Mouse (Mus musculus): Measurements from ENCODE around the gene Btg2. TPM values are rescaled to one million over a fixed set of nuclear protein-coding genes. Genes with fewer than 3 reads are reported as not detected.

The Btg2 gene
- polyA plus RNA-seq, 1 experiment from 2014 or later = 55.5 TPM

- peak overlapping the region; percentile 45; the same call in 1 of the 2 replicates for H3K27ac ChIP-seq (ENCODE audit: low read length)
- H3K4me1 ChIP-seq (ENCODE audit: control insufficient read depth, insufficient read depth, low read length) = peaks cover 17% of the 10 kb centered on the region
- 59% methylated on average over 9 of the region's 9 CpGs for WGBS
- no peak overlapping the region for H3K4me2 ChIP-seq (replicated peaks; ENCODE audit: low read depth, low read length)
- no peaks in the 10 kb centered on the region for H3K27me3 ChIP-seq (ENCODE audit: control insufficient read depth, insufficient read depth, low read length)
- ATAC-seq (ENCODE audit: insufficient number of reproducible peaks, insufficient read depth, low FRiP score, low read depth) = no peak
- H3K36me3 ChIP-seq (ENCODE audit: control insufficient read depth, insufficient read depth, low read length) = no peaks in the 10 kb centered on the region
- H3K9ac ChIP-seq (replicated peaks; ENCODE audit: low read depth, low read length) = no peak overlapping the region
- no peak overlapping the region for H3K4me3 ChIP-seq (ENCODE audit: low read depth, low read length)
- H3K9me3 ChIP-seq (ENCODE audit: control insufficient read depth, low read depth, low read length) = no peaks in the 10 kb centered on the region
Measured at GRCm38 (mm10) chr1:134055058-134055457, 23.9 kb downstream of the Btg2 start.

- Histone ChIP-seq H3K36me3 (ENCODE audit: control insufficient read depth, insufficient read depth, low read length) (no peaks in the 10 kb centered on the region), H3K4me1 (ENCODE audit: control insufficient read depth, insufficient read depth, low read length) (peaks cover 13% of the 10 kb centered on the region; the same call in 1 of the 2 replicates), H3K4me3 (ENCODE audit: low read depth, low read length) (no peak overlapping the region), H3K9me3 (ENCODE audit: control insufficient read depth, low read depth, low read length) (no peaks in the 10 kb centered on the region), H3K27ac (ENCODE audit: low read length) (no peak overlapping the region), H3K27me3 (ENCODE audit: control insufficient read depth, insufficient read depth, low read length) (no peaks in the 10 kb centered on the region), H3K4me2 (replicated peaks; ENCODE audit: low read depth, low read length) (no peak overlapping the region), H3K9ac (replicated peaks; ENCODE audit: low read depth, low read length) (no peak overlapping the region)
- ATAC-seq (ENCODE audit: insufficient number of reproducible peaks, insufficient read depth, low FRiP score, low read depth) = peak; percentile 51; the same call in 1 of the 2 replicates
- WGBS = 6% methylated on average over 6 of the region's 6 CpGs
Measured at GRCm38 (mm10) chr1:134053207-134053606, 25.7 kb downstream of the Btg2 start.

GRCm38 (mm10) chr1:134049542-134049941 is 29.4 kb downstream of the Btg2 start:
- Histone ChIP-seq H3K9me3 (ENCODE audit: control insufficient read depth, low read depth, low read length) (no peaks in the 10 kb centered on the region), H3K36me3 (ENCODE audit: control insufficient read depth, insufficient read depth, low read length) (no peaks in the 10 kb centered on the region)

GRCm38 (mm10) chr1:134048759-134049158 is 30.2 kb downstream of the Btg2 start:
- Histone ChIP-seq H3K4me2 (replicated peaks; ENCODE audit: low read depth, low read length) (no peak overlapping the region), H3K27me3 (ENCODE audit: control insufficient read depth, insufficient read depth, low read length) (no peaks in the 10 kb centered on the region), H3K9me3 (ENCODE audit: control insufficient read depth, low read depth, low read length) (no peaks in the 10 kb centered on the region), H3K4me3 (ENCODE audit: low read depth, low read length) (no peak overlapping the region), H3K9ac (replicated peaks; ENCODE audit: low read depth, low read length) (no peak overlapping the region), H3K27ac (ENCODE audit: low read length) (no peak overlapping the region), H3K4me1 (ENCODE audit: control insufficient read depth, insufficient read depth, low read length) (0 out of 2 replicates have a peak, but pooled peaks cover 6% of the 10 kb centered on the region), H3K36me3 (ENCODE audit: control insufficient read depth, insufficient read depth, low read length) (no peaks in the 10 kb centered on the region)
- no peak for ATAC-seq (ENCODE audit: insufficient number of reproducible peaks, insufficient read depth, low FRiP score, low read depth)
- WGBS = under 1% methylated on average over 5 of the region's 5 CpGs

More at GRCm38 (mm10) chr1:134049542-134049941, 29.4 kb downstream of the Btg2 start:
- Histone ChIP-seq H3K4me3 (ENCODE audit: low read depth, low read length) (no peak overlapping the region), H3K9ac (replicated peaks; ENCODE audit: low read depth, low read length) (no peak overlapping the region), H3K4me2 (replicated peaks; ENCODE audit: low read depth, low read length) (no peak overlapping the region), H3K4me1 (ENCODE audit: control insufficient read depth, insufficient read depth, low read length) (0 out of 2 replicates have a peak, but pooled peaks cover 6% of the 10 kb centered on the region), H3K27me3 (ENCODE audit: control insufficient read depth, insufficient read depth, low read length) (no peaks in the 10 kb centered on the region), H3K27ac (ENCODE audit: low read length) (no peak overlapping the region)
- no peak for ATAC-seq (ENCODE audit: insufficient number of reproducible peaks, insufficient read depth, low FRiP score, low read depth)
- 70% methylated on average over 6 of the region's 6 CpGs for whole genome bisulfite sequencing

DNA sequence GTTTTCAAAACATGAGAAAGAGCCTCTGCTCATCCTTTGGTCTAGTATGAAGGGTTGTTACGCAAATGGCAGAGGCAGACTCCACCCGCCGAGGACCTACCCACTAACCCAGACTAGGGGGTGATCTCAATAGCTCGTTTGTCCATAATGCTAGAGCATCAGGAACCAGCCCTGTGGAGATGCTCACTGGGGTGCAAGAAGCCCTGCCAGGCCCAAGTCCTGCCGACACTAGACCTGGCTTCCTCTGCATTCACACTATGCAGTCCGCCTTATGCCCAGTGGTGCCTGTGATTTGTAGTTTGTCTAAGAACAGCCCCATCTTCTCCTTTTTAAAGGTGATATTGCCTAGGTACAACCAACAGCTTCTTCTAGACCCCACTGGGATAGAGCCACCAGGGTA is 31.5 kb downstream of the Btg2 start:
- Histone ChIP-seq H3K9me3 (ENCODE audit: control insufficient read depth, low read depth, low read length) (no peaks in the 10 kb centered on the region), H3K27me3 (ENCODE audit: control insufficient read depth, insufficient read depth, low read length) (no peaks in the 10 kb centered on the region), H3K4me1 (ENCODE audit: control insufficient read depth, insufficient read depth, low read length) (peaks cover 6% of the 10 kb centered on the region; the same call in 1 of the 2 replicates), H3K4me3 (ENCODE audit: low read depth, low read length) (no peak overlapping the region), H3K27ac (ENCODE audit: low read length) (no peak overlapping the region), H3K4me2 (replicated peaks; ENCODE audit: low read depth, low read length) (no peak overlapping the region), H3K36me3 (ENCODE audit: control insufficient read depth, insufficient read depth, low read length) (no peaks in the 10 kb centered on the region), H3K9ac (replicated peaks; ENCODE audit: low read depth, low read length) (no peak overlapping the region)
- WGBS = 81% methylated on average over 6 of the region's 6 CpGs
- no peak for ATAC-seq (ENCODE audit: insufficient number of reproducible peaks, insufficient read depth, low FRiP score, low read depth)

- Histone ChIP-seq H3K4me2 (replicated peaks; ENCODE audit: low read depth, low read length) (peak overlapping the region; percentile 35), H3K9ac (replicated peaks; ENCODE audit: low read depth, low read length) (peak overlapping the region; percentile 10; the same call in 1 of the 2 replicates), H3K4me1 (ENCODE audit: control insufficient read depth, insufficient read depth, low read length) (peaks cover 6% of the 10 kb centered on the region; the same call in 1 of the 2 replicates), H3K9me3 (ENCODE audit: control insufficient read depth, low read depth, low read length) (no peaks in the 10 kb centered on the region), H3K36me3 (ENCODE audit: control insufficient read depth, insufficient read depth, low read length) (no peaks in the 10 kb centered on the region), H3K27ac (ENCODE audit: low read length) (no peak overlapping the region), H3K4me3 (ENCODE audit: low read depth, low read length) (no peak overlapping the region), H3K27me3 (ENCODE audit: control insufficient read depth, insufficient read depth, low read length) (no peaks in the 10 kb centered on the region)
- WGBS = 16% methylated on average over 23 of the region's 23 CpGs
- peak; percentile 26; the same call in 1 of the 2 replicates for ATAC-seq (ENCODE audit: insufficient number of reproducible peaks, insufficient read depth, low FRiP score, low read depth)
Measured at GRCm38 (mm10) chr1:134046387-134046786, 32.5 kb downstream of the Btg2 start.

DNA sequence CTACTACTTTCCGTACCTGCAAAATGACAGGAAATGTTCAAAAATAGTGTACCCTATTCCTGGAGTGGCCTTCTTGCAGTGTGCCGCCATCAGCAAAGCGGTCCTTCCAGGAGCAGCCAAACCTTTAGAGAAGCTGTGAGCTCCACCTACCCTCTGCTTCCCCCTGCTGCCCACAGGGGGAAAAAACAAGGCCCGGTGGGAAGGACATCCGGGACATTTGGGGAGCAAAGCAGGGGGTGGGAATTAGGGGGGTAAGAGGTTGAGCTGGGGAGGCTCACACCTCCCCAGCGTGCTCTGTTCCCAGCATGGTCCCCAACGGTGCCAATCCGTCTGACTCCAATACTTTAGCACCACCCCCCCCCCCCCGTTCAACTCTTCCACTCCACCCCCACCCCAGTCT is 32.9 kb downstream of the Btg2 start:
- ATAC-seq (ENCODE audit: insufficient number of reproducible peaks, insufficient read depth, low FRiP score, low read depth) = peak; percentile 76
- WGBS = 7% methylated on average over 9 of the region's 9 CpGs
- peak overlapping the region; percentile 10; the same call in 1 of the 2 replicates for H3K9ac ChIP-seq (replicated peaks; ENCODE audit: low read depth, low read length)
- peak overlapping the region; percentile 35 for H3K4me2 ChIP-seq (replicated peaks; ENCODE audit: low read depth, low read length)
- no peak overlapping the region for H3K4me3 ChIP-seq (ENCODE audit: low read depth, low read length)
- no peaks in the 10 kb centered on the region for H3K36me3 ChIP-seq (ENCODE audit: control insufficient read depth, insufficient read depth, low read length)
- peaks cover 6% of the 10 kb centered on the region; the same call in 1 of the 2 replicates for H3K4me1 ChIP-seq (ENCODE audit: control insufficient read depth, insufficient read depth, low read length)
- H3K27me3 ChIP-seq (ENCODE audit: control insufficient read depth, insufficient read depth, low read length) = no peaks in the 10 kb centered on the region
- H3K27ac ChIP-seq (ENCODE audit: low read length) = no peak overlapping the region
- H3K9me3 ChIP-seq (ENCODE audit: control insufficient read depth, low read depth, low read length) = no peaks in the 10 kb centered on the region

GRCm38 (mm10) chr1:134044805-134045204 is 34.1 kb downstream of the Btg2 start:
- 91% methylated on average over 6 of the region's 6 CpGs for WGBS

DNA sequence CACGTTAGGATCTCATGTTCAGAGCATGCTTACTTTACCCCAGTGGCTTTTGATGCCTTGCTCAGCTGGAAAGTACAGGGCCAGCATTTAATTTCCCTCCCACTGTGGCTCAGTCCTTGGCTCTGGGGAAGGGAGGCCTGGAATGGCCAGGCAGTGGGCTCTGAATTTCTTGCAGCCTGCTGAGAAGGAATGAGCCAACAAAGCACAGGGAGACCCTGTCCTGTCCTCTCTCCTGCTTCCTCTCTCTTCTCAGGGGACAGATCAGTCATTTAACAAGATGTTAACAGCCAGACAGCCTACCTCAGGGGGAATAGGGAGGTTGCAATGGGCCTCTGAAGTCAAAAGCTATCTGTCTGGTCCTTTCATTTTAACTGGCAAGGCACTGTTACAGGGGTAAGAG is 36.6 kb downstream of the Btg2 start:
- WGBS = 44% methylated on average over 1 of the region's 1 CpGs
- Histone ChIP-seq H3K4me2 (replicated peaks; ENCODE audit: low read depth, low read length) (no peak overlapping the region), H3K4me3 (ENCODE audit: low read depth, low read length) (no peak overlapping the region), H3K4me1 (ENCODE audit: control insufficient read depth, insufficient read depth, low read length) (peaks cover 7% of the 10 kb centered on the region), H3K27me3 (ENCODE audit: control insufficient read depth, insufficient read depth, low read length) (no peaks in the 10 kb centered on the region), H3K9ac (replicated peaks; ENCODE audit: low read depth, low read length) (no peak overlapping the region), H3K27ac (ENCODE audit: low read length) (no peak overlapping the region), H3K36me3 (ENCODE audit: control insufficient read depth, insufficient read depth, low read length) (no peaks in the 10 kb centered on the region), H3K9me3 (ENCODE audit: control insufficient read depth, low read depth, low read length) (no peaks in the 10 kb centered on the region)
- ATAC-seq (ENCODE audit: insufficient number of reproducible peaks, insufficient read depth, low FRiP score, low read depth) = no peak

More at GRCm38 (mm10) chr1:134044805-134045204, 34.1 kb downstream of the Btg2 start:
- H3K27me3 ChIP-seq (ENCODE audit: control insufficient read depth, insufficient read depth, low read length) = no peaks in the 10 kb centered on the region
- H3K9me3 ChIP-seq (ENCODE audit: control insufficient read depth, low read depth, low read length) = no peaks in the 10 kb centered on the region
- H3K4me3 ChIP-seq (ENCODE audit: low read depth, low read length) = no peak overlapping the region
- H3K4me2 ChIP-seq (replicated peaks; ENCODE audit: low read depth, low read length) = no peak overlapping the region
- ATAC-seq (ENCODE audit: insufficient number of reproducible peaks, insufficient read depth, low FRiP score, low read depth) = no peak
- peaks cover 6% of the 10 kb centered on the region; the same call in 1 of the 2 replicates for H3K4me1 ChIP-seq (ENCODE audit: control insufficient read depth, insufficient read depth, low read length)
- H3K36me3 ChIP-seq (ENCODE audit: control insufficient read depth, insufficient read depth, low read length) = no peaks in the 10 kb centered on the region
- no peak overlapping the region for H3K27ac ChIP-seq (ENCODE audit: low read length)
- no peak overlapping the region for H3K9ac ChIP-seq (replicated peaks; ENCODE audit: low read depth, low read length)
